Mouse (Mus musculus) forebrain, embryonic 12.5 days (tissue): ENCODE measurements around the gene 4931406C07Rik. TPM values are rescaled to one million over a fixed set of nuclear protein-coding genes. Genes with fewer than 3 reads are reported as not detected.
"Not testable (repeated sequence)": the region's sequence is repeated elsewhere in the genome, so short reads cannot be mapped to it uniquely, and the experiment has no call there.

Experiments used
- ATAC-seq: fragments of 200-750 bp; cut with Nextera tagmentation; 2 replicates; pipeline ENCODE4 v1.8.0; 2017; ENCODE audit warnings: moderate TSS enrichment; ENCODE audit not compliant: low FRiP score
- H3K27ac ChIP-seq: fragments of 300-500 bp; sonication (generic); 2 replicates; pipeline ENCODE4 v1.5.1; 2016; ENCODE audit warnings: mild to moderate bottlenecking
- H3K27me3 ChIP-seq: fragments of 300-500 bp; sonication (generic); 2 replicates; pipeline ENCODE4 v1.6.1; 2016; ENCODE audit warnings: mild to moderate bottlenecking
- H3K36me3 ChIP-seq: fragments of 300-500 bp; sonication (generic); replicated peaks from 2 replicates; pipeline ENCODE4 v1.6.1; 2016; ENCODE audit warnings: mild to moderate bottlenecking
- H3K4me1 ChIP-seq: fragments of 300-500 bp; sonication (generic); 2 replicates; pipeline ENCODE4 v1.6.1; 2016
- H3K4me2 ChIP-seq: fragments of 300-500 bp; sonication (generic); 2 replicates; pipeline ENCODE4 v1.6.1; 2016; ENCODE audit warnings: mild to moderate bottlenecking, moderate library complexity
- H3K4me3 ChIP-seq: fragments of 300-500 bp; sonication (generic); replicated peaks from 2 replicates; pipeline ENCODE4 v1.5.1; 2016; ENCODE audit warnings: mild to moderate bottlenecking
- H3K9ac ChIP-seq: fragments of 300-500 bp; sonication (generic); 2 replicates; pipeline ENCODE4 v1.6.1; 2016; ENCODE audit warnings: mild to moderate bottlenecking
- H3K9me3 ChIP-seq: fragments of 300-500 bp; sonication (generic); 2 replicates; pipeline ENCODE4 v1.6.1; 2016
- WGBS: fragments of 180-500 bp; shearing (Covaris S2); methylation state at CpG from one replicate; pipeline ENCODE4 v1.1.7; 2016; 5-methylcytosine and 5-hydroxymethylcytosine counted together
- polyA plus RNA-seq: library from polyadenylated mRNA; unstranded; fragments of >200 nt; fragmentation: Nextera tagmentation; extraction: Ambion mirVana; gene quantifications from 2 replicates; pipeline ENCODE4 v1.2.1, GENCODE M21; 2016

The 4931406C07Rik gene
- polyA plus RNA-seq, 1 experiment from 2014 or later, result 8.9 TPM

DNA sequence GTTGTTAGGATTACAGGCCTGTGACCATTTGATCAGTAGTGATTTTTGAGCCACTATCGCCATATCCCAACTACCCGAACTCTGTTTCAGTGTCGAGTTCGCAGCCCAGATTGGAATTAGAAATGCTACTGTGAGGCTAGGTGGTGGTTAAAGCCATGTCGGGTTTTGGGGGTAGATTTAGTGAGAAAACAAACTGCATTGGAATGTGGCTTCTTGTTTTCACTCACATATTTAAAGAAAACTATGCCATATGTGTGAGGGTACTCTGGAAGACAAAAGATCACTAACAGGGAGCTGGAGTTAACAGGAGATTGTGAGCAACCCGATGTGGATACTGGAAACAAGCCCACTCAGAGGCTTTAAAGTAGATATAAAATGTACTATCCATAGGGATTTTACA lies 1.0 kb upstream of the 4931406C07Rik start:
- Histone ChIP-seq H3K4me3 (peak overlapping the region; percentile 84), H3K9ac (peak overlapping the region; percentile 92), H3K36me3 (peaks cover 42% of the 10 kb centered on the region), H3K4me2 (peak overlapping the region; percentile 75), H3K27ac (no peak overlapping the region), H3K27me3 (no peaks in the 10 kb centered on the region), H3K4me1 (peaks cover 25% of the 10 kb centered on the region), H3K9me3 (no peaks in the 10 kb centered on the region)
- 8% methylated on average over 6 of the region's 6 CpGs for WGBS
- no peak for ATAC-seq

DNA sequence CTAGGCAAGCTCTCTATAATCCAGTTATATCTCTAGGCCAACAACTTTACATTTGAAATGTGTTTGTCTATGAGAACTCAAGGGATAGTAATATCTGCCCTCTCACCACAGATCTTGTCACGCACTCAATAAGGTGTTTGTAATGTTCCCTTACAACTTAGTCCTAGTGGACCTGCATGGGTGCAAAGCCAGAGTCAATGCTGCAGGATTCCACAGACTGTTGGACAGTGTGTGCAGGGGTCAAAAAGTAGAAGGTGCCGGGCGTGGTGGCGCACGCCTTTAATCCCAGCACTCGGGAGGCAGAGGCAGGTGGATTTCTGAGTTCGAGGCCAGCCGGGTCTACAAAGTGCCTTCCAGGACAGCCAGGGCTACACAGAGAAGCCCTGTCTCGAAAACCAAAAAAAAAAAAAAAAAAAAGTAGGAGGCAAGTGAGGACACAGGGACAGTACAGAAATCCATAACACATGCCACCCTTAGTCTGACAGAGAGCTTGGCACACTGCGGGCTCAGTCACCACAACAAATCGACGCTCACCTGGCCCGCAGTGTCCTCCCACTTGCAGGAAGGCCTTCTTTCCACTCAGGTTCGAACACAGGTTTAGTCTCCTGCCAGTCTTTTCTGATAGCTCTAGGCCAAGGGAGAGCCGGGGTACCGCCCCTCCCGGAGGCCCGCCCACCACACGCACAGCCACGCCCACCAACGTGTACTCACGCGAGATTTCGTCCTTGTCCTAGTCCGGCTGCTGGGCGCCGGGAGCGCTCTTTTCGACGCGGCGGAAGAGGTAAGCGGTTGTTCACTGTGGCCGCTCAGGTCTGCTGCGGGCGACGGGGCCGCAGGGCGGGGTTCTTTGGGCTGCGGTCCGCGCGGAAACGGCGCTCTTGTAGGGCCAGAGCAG lies 498 bp downstream of the 4931406C07Rik start, which contains the start of gene Taf1d:
Gene Taf1d, plus strand, starts transcription at position 712 of the 895 bp plus-strand sequence.
- Histone ChIP-seq H3K9me3 (no peaks in the 10 kb centered on the region), H3K27me3 (no peaks in the 10 kb centered on the region), H3K4me2 (peak within 1 kb of the TSS; percentile 75), H3K4me3 (peak within 1 kb of the TSS; percentile 84), H3K4me1 (peaks cover 25% of the 10 kb centered on the region), H3K9ac (peak within 1 kb of the TSS; percentile 92), H3K27ac (peak within 1 kb of the TSS; percentile 94), H3K36me3 (peaks cover 31% of the 10 kb centered on the region)
- peak; percentile 99 for ATAC-seq
- 13% methylated on average over 45 of the region's 45 CpGs for WGBS

DNA sequence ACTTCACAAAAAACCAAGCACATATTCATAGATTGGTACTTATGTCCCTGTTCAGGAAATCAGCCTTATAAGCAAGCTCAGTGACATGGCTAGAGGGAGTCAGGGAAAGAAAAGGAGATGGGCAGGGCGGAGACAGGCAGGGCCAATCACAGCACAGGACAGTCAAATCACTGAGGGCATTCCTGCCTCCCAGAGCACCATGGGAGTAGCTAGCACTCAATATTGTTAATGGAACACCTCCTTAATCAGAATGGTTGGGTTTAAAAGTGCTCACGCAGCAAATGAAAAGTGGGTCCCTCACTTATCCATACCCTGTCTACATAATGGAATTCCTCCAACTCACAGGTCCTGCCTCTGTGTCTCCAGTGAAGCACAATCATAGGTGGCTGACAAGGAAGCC lies 3.4 kb downstream of the 4931406C07Rik start:
- Histone ChIP-seq H3K27me3 (no peaks in the 10 kb centered on the region), H3K4me2 (no peak overlapping the region), H3K4me1 (peaks cover 12% of the 10 kb centered on the region), H3K9ac (no peak overlapping the region), H3K9me3 (no peaks in the 10 kb centered on the region), H3K4me3 (no peak overlapping the region), H3K36me3 (peaks cover 5% of the 10 kb centered on the region), H3K27ac (no peak overlapping the region)
- WGBS, result 63% methylated on average over 2 of the region's 2 CpGs
- ATAC-seq, result no peak

DNA sequence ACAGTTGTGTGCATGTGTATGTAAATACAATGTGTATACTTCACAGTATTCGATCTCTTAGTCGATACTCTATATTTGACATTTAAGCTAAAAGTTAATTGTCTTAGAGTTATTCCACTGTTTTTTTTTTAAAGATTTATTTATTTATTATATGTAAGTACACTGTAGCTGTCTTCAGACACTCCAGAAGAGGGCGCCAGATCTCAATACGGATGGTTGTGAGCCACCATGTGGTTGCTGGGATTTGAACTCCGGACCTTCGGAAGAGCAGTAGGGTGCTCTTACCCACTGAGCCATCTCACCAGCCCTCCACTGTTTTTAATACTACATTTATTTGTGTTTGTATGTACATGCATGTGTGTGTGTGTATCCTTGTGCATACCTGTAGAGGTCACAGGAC lies 4.2 kb downstream of the 4931406C07Rik start:
- H3K4me2 ChIP-seq, H3K27me3 ChIP-seq, H3K4me1 ChIP-seq, H3K9ac ChIP-seq, H3K9me3 ChIP-seq, H3K27ac ChIP-seq, H3K4me3 ChIP-seq, H3K36me3 ChIP-seq, ATAC-seq: not testable (repeated sequence)
- 82% methylated on average over 6 of the region's 6 CpGs for WGBS

DNA sequence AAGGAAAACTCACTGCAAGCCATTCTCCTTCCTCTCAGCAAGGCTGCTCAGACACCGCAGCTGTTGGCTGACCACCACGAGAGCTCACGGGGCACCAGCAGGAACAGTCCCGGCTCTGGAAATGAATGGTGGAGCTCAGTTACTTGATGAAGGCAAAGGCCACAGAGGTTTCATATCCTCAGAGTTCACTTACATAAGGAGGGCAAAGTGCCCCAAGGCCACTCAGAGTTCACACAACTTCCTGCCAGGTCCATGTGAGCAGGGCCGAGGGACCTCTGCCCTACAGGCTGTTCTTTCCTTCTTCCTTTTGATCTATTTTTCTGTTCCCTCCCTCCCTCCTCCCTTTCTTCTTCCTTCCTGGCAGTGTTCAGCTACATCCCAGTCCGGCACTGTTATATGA lies 4.8 kb downstream of the 4931406C07Rik start:
- H3K9me3 ChIP-seq, result no peaks in the 10 kb centered on the region
- H3K27ac ChIP-seq, result peak overlapping the region; percentile 44; the same call in 1 of the 2 replicates
- no peak overlapping the region for H3K4me3 ChIP-seq
- H3K36me3 ChIP-seq, result no peaks in the 10 kb centered on the region; the same call in 1 of the 2 replicates
- H3K4me1 ChIP-seq, result no peaks in the 10 kb centered on the region
- no peak for ATAC-seq
- no peak overlapping the region for H3K9ac ChIP-seq
- H3K4me2 ChIP-seq, result no peak overlapping the region
- H3K27me3 ChIP-seq, result no peaks in the 10 kb centered on the region
- WGBS, result 66% methylated on average over 6 of the region's 6 CpGs

DNA sequence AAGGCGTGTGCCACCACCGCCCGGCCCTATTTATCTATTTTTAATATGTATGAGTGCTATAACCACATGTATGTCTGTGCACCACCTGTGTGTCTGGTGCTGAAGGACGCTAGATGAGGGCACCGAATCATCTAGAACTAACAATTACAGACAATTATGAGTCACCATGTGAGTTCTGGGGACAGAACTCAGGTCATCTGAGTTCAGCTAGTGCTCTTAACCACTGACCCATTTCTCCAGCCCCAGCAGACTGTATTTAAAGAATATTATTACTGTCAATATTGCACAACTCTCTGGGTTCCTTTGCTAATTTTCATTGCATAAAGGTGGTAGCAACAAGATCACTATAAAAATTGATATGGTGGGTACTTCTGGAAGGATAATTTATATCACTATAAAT lies 6.2 kb downstream of the 4931406C07Rik start:
- 88% methylated on average over 5 of the region's 5 CpGs for WGBS
- Histone ChIP-seq H3K27ac (no peak overlapping the region), H3K9me3 (no peaks in the 10 kb centered on the region), H3K36me3 (no peaks in the 10 kb centered on the region; the same call in 1 of the 2 replicates), H3K4me3 (no peak overlapping the region), H3K4me2 (no peak overlapping the region), H3K27me3 (no peaks in the 10 kb centered on the region), H3K4me1 (no peaks in the 10 kb centered on the region), H3K9ac (no peak overlapping the region)
- no peak for ATAC-seq

DNA sequence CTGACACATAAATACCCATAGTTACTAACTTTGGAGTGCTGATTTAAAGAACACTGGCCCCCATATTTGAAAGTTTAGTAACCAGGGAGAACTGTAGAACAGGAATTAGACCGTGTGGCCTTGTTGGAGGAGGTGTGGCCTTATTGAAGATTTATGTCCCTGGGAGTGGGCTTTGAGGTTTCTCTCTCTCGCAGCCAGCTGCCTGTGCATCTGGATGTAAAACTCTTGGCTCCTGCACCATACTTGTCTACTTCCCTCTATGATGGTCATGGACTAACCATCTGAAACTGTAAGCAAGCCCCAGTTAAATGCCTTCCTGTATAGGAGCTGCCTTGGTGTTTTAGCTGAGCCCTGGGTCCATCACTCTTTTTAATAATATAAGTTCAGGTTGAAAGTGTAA lies 7.8 kb downstream of the 4931406C07Rik start:
- no peaks in the 10 kb centered on the region; the same call in none of the 2 replicates for H3K36me3 ChIP-seq
- WGBS, result 83% methylated on average over 2 of the region's 2 CpGs
- H3K9me3 ChIP-seq, result no peaks in the 10 kb centered on the region
- H3K4me1 ChIP-seq, result no peaks in the 10 kb centered on the region
- ATAC-seq, result no peak
- H3K4me2 ChIP-seq, result no peak overlapping the region
- no peak overlapping the region for H3K27ac ChIP-seq
- H3K27me3 ChIP-seq, result no peaks in the 10 kb centered on the region
- no peak overlapping the region for H3K4me3 ChIP-seq
- no peak overlapping the region for H3K9ac ChIP-seq

DNA sequence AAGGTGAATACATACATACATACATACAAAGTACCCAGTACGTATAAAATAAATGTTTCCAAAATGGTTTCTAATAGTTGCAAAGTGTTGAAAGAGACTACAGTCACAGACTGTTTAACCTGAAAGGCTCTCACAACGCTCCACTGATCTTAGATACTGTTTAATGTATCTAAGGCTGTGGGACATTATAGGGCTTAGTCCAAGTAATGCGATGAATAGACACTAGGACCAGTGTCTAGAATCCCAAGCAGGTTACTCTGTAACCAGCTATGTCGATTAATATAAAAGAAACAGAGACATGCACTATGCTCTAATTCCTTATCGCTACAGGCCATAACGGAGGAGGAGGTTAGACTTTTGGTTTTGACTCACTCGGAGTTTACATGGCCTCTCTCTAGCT lies 9.1 kb downstream of the 4931406C07Rik start:
- H3K4me3 ChIP-seq, result no peak overlapping the region
- no peaks in the 10 kb centered on the region for H3K9me3 ChIP-seq
- H3K27ac ChIP-seq, result no peak overlapping the region
- no peak overlapping the region for H3K4me2 ChIP-seq
- H3K27me3 ChIP-seq, result no peaks in the 10 kb centered on the region
- H3K4me1 ChIP-seq, result no peaks in the 10 kb centered on the region
- H3K9ac ChIP-seq, result no peak overlapping the region
- no peaks in the 10 kb centered on the region; the same call in none of the 2 replicates for H3K36me3 ChIP-seq
- WGBS, result 88% methylated on average over 7 of the region's 7 CpGs
- ATAC-seq, result no peak

DNA sequence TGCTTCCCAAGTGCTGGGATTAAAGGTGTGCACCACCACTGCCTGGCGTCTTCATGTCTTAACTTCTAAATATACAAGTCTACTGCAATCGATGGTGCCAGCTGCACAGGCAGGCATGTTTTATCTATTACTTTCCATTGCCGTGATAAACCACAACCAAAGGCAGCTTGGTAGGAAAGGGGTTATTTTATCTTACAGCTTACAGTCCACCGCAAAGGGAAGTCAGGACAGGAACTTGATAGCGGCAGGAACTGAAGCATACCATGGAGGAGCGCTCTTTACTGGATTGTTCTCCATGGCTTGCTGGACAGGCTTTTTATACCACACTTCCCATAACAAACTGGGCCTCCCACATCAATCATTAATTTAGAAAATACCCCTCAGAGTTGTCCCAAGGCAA lies 17.0 kb downstream of the 4931406C07Rik start:
- ATAC-seq, result no peak
- H3K9me3 ChIP-seq, result no peaks in the 10 kb centered on the region
- no peaks in the 10 kb centered on the region; the same call in 1 of the 2 replicates for H3K36me3 ChIP-seq
- no peak overlapping the region for H3K27ac ChIP-seq
- no peaks in the 10 kb centered on the region for H3K4me1 ChIP-seq
- H3K4me2 ChIP-seq, result no peak overlapping the region
- 96% methylated on average over 6 of the region's 6 CpGs for WGBS
- H3K27me3 ChIP-seq, result no peaks in the 10 kb centered on the region
- no peak overlapping the region for H3K9ac ChIP-seq
- no peak overlapping the region for H3K4me3 ChIP-seq

DNA sequence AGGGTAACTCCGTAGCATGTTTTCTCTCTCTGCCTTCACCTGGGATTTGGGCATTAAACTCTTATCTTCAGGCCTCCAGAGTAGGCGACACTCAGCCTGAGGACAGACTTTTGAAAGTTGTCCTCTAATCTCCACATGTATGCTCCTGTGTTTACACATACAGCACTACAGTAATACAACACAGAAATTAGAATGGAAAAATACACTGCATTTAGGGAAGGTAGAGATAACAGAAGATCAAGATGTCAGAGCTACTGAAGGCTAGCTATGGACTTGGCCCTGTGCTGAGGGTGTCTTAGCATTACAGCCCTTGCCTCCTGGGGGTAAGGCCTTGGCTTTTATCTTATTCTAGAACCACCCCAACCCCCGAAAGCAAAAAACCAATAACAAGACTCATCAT lies 17.8 kb downstream of the 4931406C07Rik start:
- Histone ChIP-seq H3K4me1 (no peaks in the 10 kb centered on the region), H3K27ac (no peak overlapping the region), H3K4me2 (no peak overlapping the region), H3K27me3 (no peaks in the 10 kb centered on the region), H3K9me3 (no peaks in the 10 kb centered on the region), H3K9ac (no peak overlapping the region), H3K36me3 (no peaks in the 10 kb centered on the region; the same call in 1 of the 2 replicates), H3K4me3 (no peak overlapping the region)
- 88% methylated on average over 3 of the region's 3 CpGs for WGBS
- no peak for ATAC-seq

DNA sequence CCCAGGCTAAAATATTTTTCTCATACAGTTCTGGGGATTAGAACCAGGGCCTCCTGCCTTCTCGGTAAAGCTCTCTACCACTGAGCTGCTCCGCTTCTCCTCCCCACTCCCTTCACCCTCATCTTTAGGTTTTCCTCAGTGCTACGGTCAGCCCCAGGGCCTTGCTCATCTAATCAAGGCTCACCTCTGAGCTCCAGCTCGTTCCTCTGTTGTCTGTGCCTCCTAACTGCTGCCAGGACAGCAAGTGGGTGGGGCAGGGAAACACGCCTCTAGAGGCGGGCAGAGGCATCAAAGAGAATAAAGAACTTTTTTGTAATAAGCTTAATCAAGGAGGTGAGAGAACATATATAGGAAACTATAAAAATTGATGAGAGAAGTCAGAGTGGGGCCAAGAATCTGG lies 18.4 kb downstream of the 4931406C07Rik start:
- no peak for ATAC-seq
- H3K27me3 ChIP-seq, result no peaks in the 10 kb centered on the region
- no peaks in the 10 kb centered on the region for H3K4me1 ChIP-seq
- H3K36me3 ChIP-seq, result no peaks in the 10 kb centered on the region; the same call in 1 of the 2 replicates
- H3K4me3 ChIP-seq, result no peak overlapping the region
- H3K4me2 ChIP-seq, result no peak overlapping the region
- no peak overlapping the region for H3K27ac ChIP-seq
- no peak overlapping the region for H3K9ac ChIP-seq
- 40% methylated on average over 6 of the region's 6 CpGs for WGBS
- no peaks in the 10 kb centered on the region for H3K9me3 ChIP-seq

DNA sequence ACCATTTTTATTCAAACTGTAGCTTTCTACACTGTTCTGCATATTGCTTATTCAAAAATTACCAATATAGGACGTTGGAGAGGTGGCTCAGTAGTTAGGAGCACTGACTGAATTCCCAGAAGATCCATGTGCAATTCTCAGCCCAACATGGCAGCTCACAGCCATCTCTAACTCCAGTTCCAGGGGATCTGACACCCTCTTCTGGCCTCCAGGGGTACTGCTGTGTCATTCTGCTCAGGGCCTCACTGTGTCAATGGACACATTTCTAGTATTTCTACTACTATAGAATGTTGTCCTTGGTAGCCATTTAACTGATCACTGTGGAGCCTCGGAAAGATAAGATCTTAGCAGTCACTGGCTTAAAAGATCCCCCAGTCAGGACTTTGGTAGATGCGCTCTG lies 20.8 kb downstream of the 4931406C07Rik start:
- H3K9ac ChIP-seq, result no peak overlapping the region
- H3K9me3 ChIP-seq, result no peaks in the 10 kb centered on the region
- no peak overlapping the region for H3K4me3 ChIP-seq
- H3K4me1 ChIP-seq, result peaks cover 9% of the 10 kb centered on the region
- no peaks in the 10 kb centered on the region; the same call in 1 of the 2 replicates for H3K36me3 ChIP-seq
- no peak overlapping the region for H3K27ac ChIP-seq
- H3K27me3 ChIP-seq, result no peaks in the 10 kb centered on the region
- H3K4me2 ChIP-seq, result no peak overlapping the region
- ATAC-seq, result no peak
- WGBS, result 61% methylated on average over 3 of the region's 3 CpGs

DNA sequence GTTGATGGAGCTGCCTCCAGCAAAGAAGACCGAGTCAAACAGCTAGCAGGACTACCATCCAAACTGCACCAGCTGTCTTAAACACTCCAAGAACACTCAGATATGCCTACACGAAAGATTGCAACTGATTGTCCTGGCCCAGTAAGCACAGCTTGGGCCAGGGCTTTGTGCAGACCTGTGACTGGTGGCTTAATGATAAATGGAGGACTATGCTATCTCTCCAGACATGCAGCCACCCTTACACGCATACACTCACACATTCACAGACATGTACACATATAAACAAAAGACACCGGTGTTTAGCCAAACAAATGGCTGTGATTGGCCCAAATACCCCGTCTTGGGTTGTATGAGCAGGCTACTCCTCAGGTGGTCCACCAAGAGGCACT lies 25.8 kb downstream of the 4931406C07Rik start:
- WGBS, result 44% methylated on average over 5 of the region's 5 CpGs
- Histone ChIP-seq H3K9me3 (no peaks in the 10 kb centered on the region), H3K36me3 (peaks cover 4% of the 10 kb centered on the region), H3K4me1 (peaks cover 25% of the 10 kb centered on the region), H3K27me3 (no peaks in the 10 kb centered on the region), H3K4me2 (peak overlapping the region; percentile 80), H3K4me3 (peak overlapping the region; percentile 96), H3K9ac (peak overlapping the region; percentile 98), H3K27ac (0 out of 2 replicates have a peak overlapping the region, but pooled peaks have one; percentile 13)
- ATAC-seq, result no peak
